Mouse (Mus musculus) gastrocnemius, adult 18-20 months (tissue): Measurements from ENCODE around the gene Fbxl3. TPM values are rescaled to one million over a fixed set of nuclear protein-coding genes. Genes with fewer than 3 reads are reported as not detected.

Source experiments
- DNase-seq: peaks from one replicate; pipeline ENCODE4 v3.0.0; 2021; ENCODE audit warnings: low spot score
- long read RNA-seq, 2 experiments: library from polyadenylated mRNA; stranded (forward); transcript quantifications; one replicate each; pipeline ENCODE4 v2.0.0; 2021
- total RNA-seq, 2 experiments: library from RNA; stranded (reverse); gene quantifications; 2 replicates each; pipeline ENCODE4 v1.2.3; 2021

The Fbxl3 gene
- total RNA-seq, result 10 to 100 TPM; 61.4 to 62.2 TPM
- long read RNA-seq, experiment 1, full-length matches to known transcripts, result 47 of 73 reads
- long read RNA-seq, experiment 1, partial matches to known transcripts, result 3 of 73 reads
- long read RNA-seq, experiment 1, other reads (novel, unspliced or antisense), result 23 of 73 reads
- long read RNA-seq, experiment 2, full-length matches to known transcripts, result 37 of 63 reads
- long read RNA-seq, experiment 2, partial matches to known transcripts, result 2 of 63 reads
- long read RNA-seq, experiment 2, other reads (novel, unspliced or antisense), result 24 of 63 reads

DNA sequence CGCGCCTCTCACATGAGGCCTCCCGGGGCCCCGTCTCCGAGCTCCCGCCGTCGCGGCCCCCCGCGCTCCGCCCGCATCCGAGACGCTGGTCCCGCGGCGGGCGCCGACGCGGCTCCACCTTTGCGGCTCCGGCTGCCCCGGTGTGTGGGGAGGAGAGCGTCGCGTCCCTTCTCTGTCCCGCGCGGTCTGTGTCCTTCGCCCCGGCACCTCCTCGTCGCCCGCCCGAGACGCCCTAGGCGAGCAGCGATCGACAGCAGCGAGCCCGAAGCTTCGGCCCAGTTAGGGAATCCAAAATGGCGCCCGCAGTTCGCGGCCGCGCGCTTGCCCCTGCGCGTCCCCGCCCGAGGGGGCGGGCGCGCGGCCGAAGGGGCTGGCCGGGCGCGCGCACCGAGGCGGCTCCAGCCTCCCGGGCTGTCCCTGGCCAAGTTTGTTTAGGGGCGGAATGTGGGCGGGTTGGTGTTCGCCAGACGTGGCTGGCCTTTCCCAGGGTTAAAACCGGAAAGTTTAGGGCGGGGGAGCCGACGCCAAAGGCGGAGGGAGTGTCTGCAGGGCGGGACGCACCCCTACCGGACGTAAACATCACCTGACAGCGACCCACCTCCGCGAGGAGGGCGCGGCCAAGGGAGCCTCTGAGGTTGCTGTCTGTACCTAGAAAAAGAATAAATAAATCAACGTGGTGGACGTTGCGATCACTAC lies at the start of gene Fbxl3:
Gene Fbxl3 (minus strand): TSS at position 329 of the 696 bp plus-strand sequence.
- DNase-seq, result peak; percentile 96

- DNase-seq, result peak; percentile 21
These were observed 32.6 kb upstream of the Fbxl3 start for GRCm38 (mm10) chr14:103131991-103132390.

- DNase-seq, result no peak
These were observed 26.4 kb upstream of the Fbxl3 start for GRCm38 (mm10) chr14:103125756-103126155.

- DNase-seq, result no peak
These were observed 15.8 kb upstream of the Fbxl3 start for GRCm38 (mm10) chr14:103114994-103115670.

GRCm38 (mm10) chr14:103112606-103113363 lies 13.4 kb upstream of the Fbxl3 start:
- DNase-seq, result no peak

DNA sequence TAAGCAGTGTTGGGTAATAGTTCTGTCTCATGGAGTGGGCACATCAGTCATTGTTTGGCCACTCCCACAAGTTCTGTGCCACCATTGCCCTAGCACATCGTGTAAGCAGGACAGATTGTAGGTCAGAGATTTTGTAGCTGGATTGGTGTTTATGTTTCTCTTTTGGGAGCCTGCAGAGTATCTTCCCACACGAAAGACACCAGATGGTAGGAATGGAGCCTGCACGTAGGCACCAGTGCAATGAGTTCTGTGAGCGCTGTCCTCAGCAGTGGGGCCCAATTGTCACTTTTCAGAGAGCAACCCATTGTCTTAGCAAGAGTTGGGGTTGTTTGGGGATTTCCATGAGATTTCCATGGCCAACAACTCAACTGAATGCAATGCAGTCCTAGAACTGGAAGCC lies 10.6 kb upstream of the Fbxl3 start:
- no peak for DNase-seq

GRCm38 (mm10) chr14:103106301-103106700 lies 6.9 kb upstream of the Fbxl3 start:
- no peak for DNase-seq

DNA sequence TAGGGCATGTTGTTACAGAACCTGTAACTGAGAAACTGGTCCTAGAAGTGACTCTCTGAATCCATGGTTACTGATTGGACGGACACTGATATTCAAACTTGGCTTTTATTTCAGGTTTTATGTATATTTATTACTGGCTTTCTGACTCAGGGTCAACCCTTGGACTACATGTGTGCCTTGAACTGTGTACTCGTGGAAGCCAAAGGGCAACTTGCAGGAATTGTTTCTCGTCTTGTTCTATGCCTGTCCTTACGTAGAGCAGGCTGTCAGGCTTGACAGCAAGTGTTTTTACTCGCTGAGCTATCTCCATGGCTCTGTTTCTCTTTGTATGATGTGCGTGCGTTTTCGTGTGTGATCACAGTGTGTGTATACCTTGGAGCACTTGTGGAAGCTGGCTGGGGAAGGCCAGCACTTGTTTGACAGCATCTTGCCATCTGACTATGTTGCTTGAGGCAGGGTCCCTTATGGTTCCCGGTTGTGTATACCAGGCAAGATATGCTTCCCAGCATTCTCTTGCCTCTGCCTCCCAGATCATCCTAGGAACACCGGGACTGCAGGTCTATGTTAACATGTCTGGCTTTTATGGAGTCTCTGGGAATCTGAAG lies 3.5 kb upstream of the Fbxl3 start:
- DNase-seq, result no peak

DNA sequence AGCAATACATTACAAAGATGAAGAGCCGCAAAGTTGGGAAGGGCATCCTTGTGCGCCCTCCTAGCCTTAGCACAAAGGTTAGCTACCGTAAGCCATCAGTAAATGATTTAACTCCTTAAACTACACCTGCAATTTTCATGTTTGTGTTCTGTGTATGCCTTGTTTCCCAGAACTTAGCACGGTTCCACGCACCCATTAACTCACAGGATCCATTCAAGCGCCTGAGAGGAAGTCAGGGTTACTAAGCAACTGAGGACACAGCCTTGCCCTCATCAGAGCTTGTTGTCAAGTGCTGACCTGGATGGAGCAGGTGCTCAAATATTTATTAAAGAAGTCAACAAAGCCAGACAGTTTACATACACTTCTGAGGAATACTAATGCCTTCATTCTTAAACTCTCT lies 2.9 kb upstream of the Fbxl3 start:
- DNase-seq, result no peak

DNA sequence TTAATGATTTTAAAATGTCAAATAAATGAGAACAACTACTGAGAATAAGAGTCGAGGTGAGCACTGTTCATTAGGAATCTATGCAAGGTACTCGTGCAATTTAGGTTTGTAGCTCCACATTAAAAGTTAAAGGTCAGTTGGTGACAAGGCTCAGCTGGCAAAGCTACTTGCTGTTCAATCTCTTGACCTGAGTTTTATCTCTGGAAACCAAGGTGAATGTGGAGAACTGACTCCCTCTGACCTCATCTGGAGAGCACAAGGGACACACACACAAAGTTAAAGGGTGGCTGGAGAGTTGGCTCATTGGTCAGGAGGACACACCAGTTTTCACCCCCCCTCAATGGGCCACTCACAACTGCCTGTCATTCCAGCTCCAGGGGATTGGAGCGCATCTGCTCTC lies 1.8 kb upstream of the Fbxl3 start:
- DNase-seq, result no peak

- no peak for DNase-seq
These were observed 930 bp upstream of the Fbxl3 start for GRCm38 (mm10) chr14:103100296-103100695.

DNA sequence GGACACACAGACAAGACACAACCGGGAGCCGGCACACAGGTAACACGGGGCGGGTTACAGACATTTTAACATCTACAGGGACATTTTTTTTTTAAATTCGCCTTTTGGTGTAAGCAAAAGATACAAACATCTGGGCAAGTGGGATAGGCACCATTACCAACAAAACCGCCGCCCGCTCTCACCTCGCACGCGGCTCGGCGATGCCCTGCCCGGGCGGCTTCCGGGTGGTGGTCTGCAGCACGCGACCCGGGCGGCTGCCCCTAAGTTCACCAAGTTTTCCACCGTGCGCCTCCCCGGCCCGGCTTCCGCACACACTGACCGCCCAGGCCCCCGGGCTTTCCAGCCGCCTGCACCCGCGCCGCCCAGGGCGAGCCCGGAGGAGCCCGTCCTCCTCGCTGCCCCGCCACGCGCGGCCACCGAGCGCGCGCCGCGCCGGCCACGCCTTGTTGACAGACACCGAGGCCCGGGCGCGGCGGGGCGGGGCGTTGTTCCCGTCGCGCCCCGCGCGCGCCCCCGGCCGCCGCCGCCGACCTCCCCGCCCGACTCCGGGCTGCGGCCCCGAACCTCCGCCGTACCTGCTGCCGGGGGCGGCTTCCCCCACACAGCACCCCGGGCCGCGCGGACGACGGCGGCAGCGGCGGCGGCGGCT lies 655 bp downstream of the Fbxl3 start:
- DNase-seq, result peak; percentile 84

DNA sequence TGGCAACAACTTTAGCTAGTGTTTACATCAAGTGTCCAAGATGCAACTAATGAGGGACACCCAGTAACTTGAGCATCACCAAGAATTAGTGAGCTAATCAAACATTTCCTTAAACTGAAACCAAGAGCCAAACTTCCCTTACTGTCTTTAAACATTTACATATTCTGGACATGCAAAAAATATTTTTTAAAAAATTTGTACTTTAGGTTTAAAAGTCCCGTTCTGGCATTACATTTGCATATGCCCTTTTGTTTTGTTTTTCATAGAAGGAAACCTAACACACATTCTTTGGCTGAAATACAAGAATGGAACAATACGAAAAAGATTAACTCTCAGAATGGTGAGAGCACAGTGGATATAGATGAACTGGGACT lies 1.2 kb downstream of the Fbxl3 start:
- no peak for DNase-seq

- peak; percentile 39 for DNase-seq
These were observed 2.7 kb downstream of the Fbxl3 start for GRCm38 (mm10) chr14:103096621-103097020.

GRCm38 (mm10) chr14:103095826-103096225 lies 3.5 kb downstream of the Fbxl3 start:
- DNase-seq, result no peak

DNA sequence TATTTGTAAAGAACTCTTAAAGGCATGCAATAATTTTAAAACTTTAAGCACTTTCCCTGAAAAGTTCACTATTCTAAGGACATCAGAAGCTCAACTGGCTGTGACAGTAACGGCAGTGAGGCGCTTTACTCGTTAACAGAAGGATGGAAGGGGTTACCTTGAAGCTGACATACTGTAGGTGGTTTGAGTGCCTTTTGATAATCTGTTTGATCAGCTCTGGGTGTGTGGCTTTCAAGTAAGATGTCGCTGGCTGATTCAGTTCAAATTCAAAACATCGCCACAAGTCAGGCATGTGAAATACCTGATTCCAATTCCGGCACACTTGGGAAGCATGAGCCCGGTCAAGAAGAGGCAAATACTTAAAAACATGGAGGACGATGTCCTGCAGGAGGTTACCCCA lies 4.3 kb downstream of the Fbxl3 start:
- no peak for DNase-seq

GRCm38 (mm10) chr14:103093670-103094069 lies 5.7 kb downstream of the Fbxl3 start:
- no peak for DNase-seq

DNA sequence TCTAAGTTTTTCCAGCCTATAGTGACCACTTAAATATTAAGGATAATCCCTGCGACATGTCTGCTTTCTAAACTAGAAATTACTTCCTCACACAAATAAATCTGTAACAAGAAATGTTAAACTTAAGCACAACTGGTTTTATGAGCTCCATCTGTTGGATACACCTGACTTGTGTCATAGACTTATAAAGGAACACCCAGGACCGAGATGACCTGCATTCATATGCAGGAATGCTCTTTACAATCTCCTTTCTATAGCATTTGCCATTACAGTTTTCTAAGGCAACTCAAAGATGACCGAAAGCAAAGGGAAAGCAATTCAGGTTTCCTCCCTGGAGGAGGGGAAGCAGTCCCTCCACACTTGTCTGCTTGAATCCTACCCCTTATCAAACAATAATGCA lies 6.1 kb downstream of the Fbxl3 start:
- no peak for DNase-seq

DNA sequence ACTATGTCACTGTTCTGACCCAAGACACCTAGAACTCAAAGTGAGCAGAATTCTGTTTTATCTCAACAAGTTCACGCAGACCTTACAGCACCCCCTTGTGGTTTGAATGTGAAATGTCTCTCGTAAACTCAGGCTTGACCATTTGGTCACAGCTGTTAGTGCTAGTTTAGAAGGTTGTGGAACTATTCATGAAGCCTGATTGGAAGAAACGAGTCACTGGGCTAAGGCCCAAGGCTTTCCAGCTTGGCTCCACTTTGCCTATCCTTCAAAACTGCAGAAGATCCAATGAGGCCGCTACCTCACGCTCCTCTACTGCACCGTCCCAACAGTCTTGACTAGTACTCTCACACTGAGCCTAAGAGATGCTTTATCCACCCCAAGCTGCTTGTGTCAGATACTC lies 10.7 kb downstream of the Fbxl3 start:
- DNase-seq, result peak; percentile 50

- no peak for DNase-seq
These were observed 11.5 kb downstream of the Fbxl3 start for GRCm38 (mm10) chr14:103087846-103088245.
